In genomic region chr7:123298225-123298624, GRCm38 (mm10) we compare ENCODE assay signal across 11 mouse cellular contexts.
DNase-seq lines count a peak whose midpoint lies in the region; ATAC-seq lines count a peak whose summit lies in the region.
"Had no signal": no experiment of that assay in that cellular context is flagged by ENCODE, and none has a peak within 500 bp of the region (broad histone marks: within the 10 kb centered on the region; RNA-seq: fewer than 3 reads in every experiment).

No protein-coding gene starts in this region.

- H3K27me3 ChIP-seq in kidney, embryonic 14.5 days (ENCODE audit: control insufficient read depth, insufficient read depth, low read length) = no peaks in the 10 kb centered on the region
- no peaks in the 10 kb centered on the region for H3K27me3 ChIP-seq in neural tube, embryonic 15.5 days (replicated peaks)
- no peaks in the 10 kb centered on the region for H3K27me3 ChIP-seq in forebrain, embryonic 16.5 days (replicated peaks; ENCODE audit: control insufficient read depth, insufficient read depth, low read length)
- H3K27me3 ChIP-seq: megakaryocyte, embryonic 14.5 days had no signal

- no peaks in the 10 kb centered on the region for H3K9me3 ChIP-seq in kidney, embryonic 14.5 days (ENCODE audit: control insufficient read depth, low read length)
- no peaks in the 10 kb centered on the region for H3K9me3 ChIP-seq in neural tube, embryonic 15.5 days (replicated peaks)
- no peaks in the 10 kb centered on the region for H3K9me3 ChIP-seq in forebrain, embryonic 16.5 days (ENCODE audit: control insufficient read depth, low read length)
- H3K9me3 ChIP-seq: forebrain, embryonic 10.5 days; megakaryocyte, embryonic 14.5 days had no signal

- H3K4me1 ChIP-seq in kidney, embryonic 14.5 days (ENCODE audit: control insufficient read depth, insufficient read depth, low read length) = no peaks in the 10 kb centered on the region
- H3K4me1 ChIP-seq in neural tube, embryonic 15.5 days = no peaks in the 10 kb centered on the region
- no peaks in the 10 kb centered on the region for H3K4me1 ChIP-seq in forebrain, embryonic 16.5 days (replicated peaks; ENCODE audit: control insufficient read depth, insufficient read depth, low read length)
- H3K4me1 ChIP-seq: forebrain, embryonic 10.5 days had no signal

- peak; percentile 25 for DNase-seq in kidney, postnatal 14 days
- DNase-seq in adrenal gland, adult 8-10 months = peak; percentile 73
- DNase-seq in cerebellum, postnatal 25 days = peak; percentile 40 to 71
- DNase-seq in heart, postnatal 25 days (ENCODE audit: low spot score) = peak; percentile 9
- DNase-seq in urinary bladder, postnatal 4 days (ENCODE audit: low spot score in 2 of 2) = no peak

- intact Hi-C loops in heart, postnatal 25 days (cut with DNase I) = loop anchor here (5.0 kb wide), 1 partner anchor 74 kb away; no protein-coding TSS in a partner anchor

- no peak overlapping the region for H3K4me3 ChIP-seq in kidney, embryonic 14.5 days (ENCODE audit: low read length)
- no peak overlapping the region for H3K4me3 ChIP-seq in neural tube, embryonic 15.5 days (replicated peaks)
- no peak overlapping the region for H3K4me3 ChIP-seq in forebrain, embryonic 16.5 days (replicated peaks; ENCODE audit: low read length)
- H3K4me3 ChIP-seq: forebrain, embryonic 10.5 days; megakaryocyte, embryonic 14.5 days had no signal

- no peak for ATAC-seq in kidney, embryonic 14.5 days (ENCODE audit: low FRiP score, low TSS enrichment)
- no peak for ATAC-seq in neural tube, embryonic 15.5 days (ENCODE audit: low FRiP score)
- ATAC-seq in forebrain, embryonic 16.5 days = no peak
- ATAC-seq: intestine, embryonic 16.5 days had no signal

- no peak overlapping the region for H3K27ac ChIP-seq in kidney, embryonic 14.5 days (ENCODE audit: low read depth, low read length)
- H3K27ac ChIP-seq in neural tube, embryonic 15.5 days (replicated peaks) = no peak overlapping the region
- H3K27ac ChIP-seq in forebrain, embryonic 16.5 days (ENCODE audit: low read length) = no peak overlapping the region
- H3K27ac ChIP-seq: forebrain, embryonic 10.5 days had no signal

- WGBS in kidney, embryonic 14.5 days = 33% methylated on average over 3 of the region's 3 CpGs
- 77% methylated on average over 3 of the region's 3 CpGs for WGBS in neural tube, embryonic 15.5 days
- 69% methylated on average over 3 of the region's 3 CpGs for WGBS in forebrain, embryonic 16.5 days

- no peak overlapping the region for H3K4me2 ChIP-seq in kidney, embryonic 14.5 days (replicated peaks; ENCODE audit: low read depth, low read length)
- no peak overlapping the region for H3K4me2 ChIP-seq in neural tube, embryonic 15.5 days
- H3K4me2 ChIP-seq in forebrain, embryonic 16.5 days (ENCODE audit: low read length) = no peak overlapping the region

- H3K36me3 ChIP-seq in kidney, embryonic 14.5 days (ENCODE audit: control insufficient read depth, insufficient read depth, low read length) = peaks cover 56% of the 10 kb centered on the region
- H3K36me3 ChIP-seq in neural tube, embryonic 15.5 days = peaks cover 59% of the 10 kb centered on the region
- H3K36me3 ChIP-seq in forebrain, embryonic 16.5 days (ENCODE audit: control insufficient read depth, insufficient read depth) = peaks cover 13% of the 10 kb centered on the region

- H3K9ac ChIP-seq in kidney, embryonic 14.5 days (ENCODE audit: low read depth, low read length) = no peak overlapping the region
- no peak overlapping the region for H3K9ac ChIP-seq in neural tube, embryonic 15.5 days (replicated peaks)
- no peak overlapping the region for H3K9ac ChIP-seq in forebrain, embryonic 16.5 days (replicated peaks; ENCODE audit: low read depth, low read length)

Comparison
In these comparisons a context has a peak if more than half of its experiments do, and no peak if none do; other contexts are left out.
1. DNase-seq: peak in kidney, postnatal 14 days (single experiment), adrenal gland, adult 8-10 months (single experiment), cerebellum, postnatal 25 days (2 of 2) and heart, postnatal 25 days (single experiment); none in urinary bladder, postnatal 4 days (0 of 2).